Mouse (Mus musculus) forebrain, embryonic 10.5 days (tissue): Measurements from ENCODE around the gene Adam15. TPM values are rescaled to one million over a fixed set of nuclear protein-coding genes. Genes with fewer than 3 reads are reported as not detected.

Experiments
- DNase-seq: peaks from one replicate; pipeline ENCODE4 v3.0.0-alpha.2; 2017; ENCODE audit warnings: low spot score; ENCODE audit errors: extremely low spot score
- H3K27ac ChIP-seq: fragments of 300-500 bp; sonication (generic); 2 replicates; pipeline ENCODE4 v1.5.1; 2016; ENCODE audit warnings: mild to moderate bottlenecking
- H3K27me3 ChIP-seq: fragments of 300-500 bp; sonication (generic); 2 replicates; pipeline ENCODE4 v1.6.1; 2016; ENCODE audit warnings: mild to moderate bottlenecking; ENCODE audit not compliant: poor library complexity, severe bottlenecking
- H3K36me3 ChIP-seq: fragments of 300-500 bp; sonication (generic); replicated peaks from 2 replicates; pipeline ENCODE4 v1.6.1; 2016; ENCODE audit warnings: mild to moderate bottlenecking, moderate library complexity
- H3K4me1 ChIP-seq: fragments of 300-500 bp; sonication (generic); 2 replicates; pipeline ENCODE4 v1.6.1; 2016
- H3K4me3 ChIP-seq: fragments of 300-500 bp; sonication (generic); 2 replicates; pipeline ENCODE4 v1.5.1; 2016; ENCODE audit warnings: mild to moderate bottlenecking, moderate library complexity
- H3K9me3 ChIP-seq: fragments of 300-500 bp; sonication (generic); 2 replicates; pipeline ENCODE4 v1.6.1; 2016; ENCODE audit warnings: mild to moderate bottlenecking, moderate library complexity
- WGBS: fragments of 180-500 bp; shearing (Covaris S2); methylation state at CpG from one replicate; pipeline ENCODE4 v1.1.7; 2016; 5-methylcytosine and 5-hydroxymethylcytosine counted together
- polyA plus RNA-seq: library from polyadenylated mRNA; unstranded; fragments of >200 nt; fragmentation: Nextera tagmentation; extraction: Ambion mirVana; gene quantifications from 2 replicates; pipeline ENCODE4 v1.2.1, GENCODE M21; 2016

The Adam15 gene
- 32.1 and 39.5 TPM in 2 replicates for polyA plus RNA-seq

DNA sequence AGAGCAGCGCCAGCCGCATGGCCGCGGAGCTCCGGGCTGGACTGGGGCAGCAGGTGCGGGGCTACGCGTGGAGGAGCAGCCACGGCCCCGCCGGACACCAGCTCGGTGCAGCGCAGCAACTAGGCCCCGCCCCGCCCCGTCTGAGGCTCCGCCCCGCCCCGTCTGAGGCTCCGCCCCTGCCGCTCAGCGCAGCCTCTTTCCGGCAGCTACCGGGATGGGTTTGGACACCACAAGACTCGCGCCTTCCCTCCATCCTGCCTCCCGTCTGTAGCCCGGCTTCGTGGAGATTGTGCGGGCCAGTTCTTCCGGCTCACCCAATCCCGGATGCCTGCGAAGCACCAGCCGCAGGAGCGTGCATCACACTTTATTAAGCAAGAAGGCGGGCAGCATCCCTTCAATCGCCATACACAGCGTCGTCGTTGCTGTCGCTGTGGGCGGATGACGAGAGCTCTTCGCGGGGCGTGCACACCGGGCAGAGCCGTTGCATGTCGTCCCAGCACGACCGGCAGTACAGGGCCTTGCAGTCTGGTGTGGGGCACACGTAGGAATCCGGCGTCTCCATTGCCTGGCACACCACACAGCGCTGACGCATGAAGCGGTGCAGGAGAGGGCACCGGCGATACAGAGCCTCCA lies at the start of gene Adam15:
Gene Adam15, minus strand, starts transcription at position 128 of the 633 bp plus-strand sequence.
- Histone ChIP-seq H3K27me3 (peaks cover 77% of the 10 kb centered on the region), H3K9me3 (no peaks in the 10 kb centered on the region), H3K27ac (peak within 1 kb of the TSS; percentile 84), H3K36me3 (peaks cover 23% of the 10 kb centered on the region), H3K4me3 (peak within 1 kb of the TSS; percentile 78), H3K4me1 (peaks cover 50% of the 10 kb centered on the region)
- DNase-seq: peak; percentile 89
- 1% methylated on average over 59 of the region's 59 CpGs for WGBS

DNA sequence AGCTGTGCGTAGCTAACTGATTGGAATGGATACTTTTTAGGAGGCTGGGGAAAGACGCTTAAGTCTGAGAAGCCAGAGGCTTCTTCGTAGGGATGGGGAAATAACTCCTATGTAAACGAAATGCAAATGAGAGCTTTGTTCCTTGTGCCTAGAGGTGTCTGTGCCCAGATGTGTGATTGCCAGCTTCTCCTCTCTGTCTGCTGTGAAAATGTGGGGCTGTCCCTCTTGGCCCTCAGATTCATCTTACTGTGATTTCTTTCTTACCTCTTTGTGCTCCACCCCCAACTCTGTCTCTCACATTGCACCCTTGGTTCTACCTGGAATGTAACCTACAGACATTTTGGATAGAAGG lies 46.8 kb upstream of the Adam15 start:
- H3K9me3 ChIP-seq: no peaks in the 10 kb centered on the region
- WGBS: 3% methylated on average over 4 of the region's 4 CpGs
- H3K4me3 ChIP-seq: peak overlapping the region; percentile 75
- H3K4me1 ChIP-seq: peaks cover 54% of the 10 kb centered on the region
- no peak for DNase-seq
- peak overlapping the region; percentile 90 for H3K27ac ChIP-seq
- H3K36me3 ChIP-seq: peaks cover 14% of the 10 kb centered on the region
- peaks cover 23% of the 10 kb centered on the region for H3K27me3 ChIP-seq

DNA sequence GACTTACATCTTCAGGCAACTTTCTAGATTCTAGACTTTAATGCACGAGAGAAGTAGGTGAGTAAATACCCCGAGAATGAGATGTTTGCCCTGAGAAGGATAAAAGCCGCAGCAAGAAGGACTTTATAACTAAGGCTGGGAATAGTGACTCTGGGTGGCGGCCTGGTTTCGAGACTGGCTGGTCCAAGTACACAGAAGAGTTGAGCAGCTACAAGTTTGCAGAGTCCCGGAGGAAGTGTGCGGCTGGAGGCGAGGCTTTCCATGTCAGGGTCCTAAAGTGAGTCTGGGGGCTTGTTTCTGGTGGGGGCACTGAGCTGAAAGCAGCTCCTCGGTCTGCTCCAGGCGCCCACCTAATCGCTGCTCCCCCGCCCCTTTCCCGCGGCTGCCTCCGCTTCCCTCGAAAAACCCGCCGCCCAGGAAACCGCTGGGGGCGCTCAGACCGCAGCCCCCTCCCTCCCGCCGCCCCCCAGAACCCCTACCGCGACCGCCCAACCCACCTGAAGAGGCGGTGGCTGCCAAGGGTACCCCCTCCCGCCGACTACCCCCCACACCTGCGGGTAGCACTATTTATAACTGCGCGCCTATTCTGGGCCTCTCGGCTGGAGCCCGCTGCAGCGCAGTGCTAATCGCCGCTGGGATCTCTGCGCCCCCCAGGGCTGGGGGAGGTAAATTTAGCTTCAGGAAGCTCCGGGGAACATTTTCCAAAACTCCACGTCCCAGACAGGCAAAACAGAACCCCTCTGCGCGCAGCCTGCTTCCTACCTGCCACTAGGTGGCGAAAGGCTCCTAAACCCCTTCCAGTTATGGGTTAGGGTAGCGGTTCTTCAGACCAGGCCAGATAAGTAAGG lies 46.2 kb upstream of the Adam15 start:
- Histone ChIP-seq H3K27ac (peak overlapping the region; percentile 90), H3K36me3 (peaks cover 8% of the 10 kb centered on the region; the same call in 1 of the 2 replicates), H3K27me3 (peaks cover 29% of the 10 kb centered on the region), H3K9me3 (no peaks in the 10 kb centered on the region), H3K4me1 (peaks cover 60% of the 10 kb centered on the region), H3K4me3 (peak overlapping the region; percentile 75)
- under 1% methylated on average over 40 of the region's 44 CpGs for WGBS
- DNase-seq: peak; percentile 77

DNA sequence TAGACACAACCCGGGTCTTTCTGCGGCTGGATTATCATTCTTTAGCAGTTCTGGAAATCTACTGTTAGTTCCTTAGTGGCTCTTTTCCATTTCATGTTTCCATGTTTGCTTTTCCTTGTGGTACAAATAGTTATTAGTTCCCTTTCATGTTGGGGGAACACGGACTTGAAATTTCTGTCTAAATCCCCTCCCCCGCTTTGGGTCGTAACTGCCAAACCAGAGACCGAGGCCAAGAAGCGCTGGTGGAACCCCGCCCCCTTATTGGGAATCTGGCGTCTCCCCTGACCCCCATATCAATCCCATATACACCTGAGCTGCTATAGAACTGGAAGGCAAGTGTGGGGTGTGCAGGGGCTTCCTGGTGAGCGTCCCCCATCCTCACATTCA lies 45.6 kb upstream of the Adam15 start:
- Histone ChIP-seq H3K4me3 (peak overlapping the region; percentile 75), H3K4me1 (peaks cover 66% of the 10 kb centered on the region), H3K36me3 (0 out of 2 replicates have a peak, but pooled peaks cover 8% of the 10 kb centered on the region), H3K27ac (peak overlapping the region; percentile 90), H3K27me3 (peaks cover 35% of the 10 kb centered on the region), H3K9me3 (no peaks in the 10 kb centered on the region)
- DNase-seq: no peak
- under 1% methylated on average over 10 of the region's 10 CpGs for WGBS

DNA sequence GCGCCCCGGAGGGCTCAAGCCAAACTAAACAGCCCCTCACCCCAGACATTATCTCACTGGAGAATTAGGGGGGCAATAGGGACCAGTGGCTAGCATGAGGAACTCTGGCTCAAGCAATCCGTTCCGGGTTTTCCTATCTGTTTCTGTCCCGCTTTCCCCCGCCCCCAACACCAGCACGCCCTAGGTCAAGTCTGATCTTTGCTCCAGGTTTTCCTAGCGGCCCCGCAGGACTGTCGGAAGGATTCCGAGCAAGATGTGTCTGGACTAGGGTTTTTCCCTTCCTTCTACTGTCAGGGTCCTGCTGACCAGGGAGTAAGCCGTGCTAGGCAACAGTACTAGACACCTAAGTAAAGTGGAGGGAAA lies 45.1 kb upstream of the Adam15 start:
- H3K27me3 ChIP-seq: peaks cover 41% of the 10 kb centered on the region
- H3K4me1 ChIP-seq: peaks cover 71% of the 10 kb centered on the region
- WGBS: under 1% methylated on average over 12 of the region's 12 CpGs
- peak overlapping the region; percentile 75 for H3K4me3 ChIP-seq
- H3K9me3 ChIP-seq: no peaks in the 10 kb centered on the region
- H3K27ac ChIP-seq: peak overlapping the region; percentile 90
- 0 out of 2 replicates have a peak, but pooled peaks cover 2% of the 10 kb centered on the region for H3K36me3 ChIP-seq
- DNase-seq: peak; percentile 87

DNA sequence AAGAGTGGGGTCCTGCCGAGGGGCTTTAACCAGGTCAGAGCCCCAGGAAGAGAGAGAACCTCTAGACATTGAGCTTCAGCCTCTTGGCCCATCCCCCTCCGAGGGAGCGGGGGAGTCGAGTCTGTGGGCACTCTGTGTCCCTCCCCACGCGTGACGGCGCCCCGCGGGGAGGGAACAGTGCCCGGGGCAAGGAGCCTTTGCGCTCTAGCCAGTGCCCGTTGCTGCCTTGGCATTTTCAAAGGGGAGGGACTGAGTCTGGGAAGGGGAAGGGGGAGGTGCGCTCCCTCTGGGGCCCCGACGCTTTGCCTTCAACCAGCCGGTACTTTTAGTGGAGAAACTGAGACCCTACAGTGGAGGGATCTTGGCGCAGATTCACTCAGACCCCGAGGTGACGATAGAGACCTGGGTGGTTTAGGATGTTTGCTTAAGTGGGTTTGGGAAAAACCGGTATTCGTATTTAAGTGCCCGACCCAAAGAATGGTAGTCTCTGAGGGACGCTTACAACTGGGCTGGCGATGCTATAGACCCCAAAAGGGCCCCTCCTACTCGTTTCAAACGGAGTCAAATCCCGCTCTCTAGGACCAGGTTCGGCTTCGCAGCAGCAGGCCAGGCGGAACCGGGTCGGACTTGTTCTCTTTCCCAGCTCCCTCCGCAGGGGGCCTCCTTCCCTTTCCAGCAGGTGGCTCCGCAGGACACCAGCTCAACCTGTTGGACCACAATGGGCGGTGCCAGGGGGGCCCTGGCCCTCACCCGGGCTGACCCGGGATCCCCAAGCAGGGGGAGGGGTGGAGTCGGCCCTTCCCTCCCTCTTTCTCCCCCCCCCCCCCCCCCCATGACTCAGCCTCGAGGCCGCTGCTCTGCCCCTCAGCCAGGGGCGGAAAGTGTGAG lies 44.5 kb upstream of the Adam15 start, which contains the start of gene Zbtb7b:
Gene Zbtb7b, minus strand, starts transcription at position 771 of the 888 bp plus-strand sequence.
- Histone ChIP-seq H3K4me1 (peaks cover 75% of the 10 kb centered on the region), H3K36me3 (no peaks in the 10 kb centered on the region), H3K4me3 (peak within 1 kb of the TSS; percentile 75), H3K9me3 (no peaks in the 10 kb centered on the region), H3K27me3 (peaks cover 42% of the 10 kb centered on the region), H3K27ac (peak within 1 kb of the TSS; percentile 90)
- under 1% methylated on average over 42 of the region's 42 CpGs for WGBS
- no peak for DNase-seq

DNA sequence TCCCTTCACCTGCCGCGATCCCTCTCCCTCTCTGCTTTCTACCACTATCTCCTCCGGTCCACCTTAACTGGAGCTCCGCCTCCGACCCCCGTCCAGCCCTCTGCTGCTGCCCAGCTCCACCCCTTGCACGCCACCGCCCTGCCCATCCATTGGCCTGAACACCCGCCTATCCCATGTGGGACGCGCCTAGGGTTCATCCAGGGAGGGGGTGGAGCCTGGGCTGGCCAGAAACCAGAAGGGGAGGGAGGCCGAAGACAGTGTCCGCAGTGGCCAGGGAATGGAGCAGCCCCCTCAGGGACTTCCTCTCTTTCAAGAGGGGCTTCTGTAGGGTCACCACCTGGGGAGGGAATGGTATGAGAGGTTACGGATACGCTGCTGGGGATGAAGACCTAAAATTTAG lies 43.8 kb upstream of the Adam15 start:
- Histone ChIP-seq H3K9me3 (no peaks in the 10 kb centered on the region), H3K36me3 (no peaks in the 10 kb centered on the region), H3K4me1 (peaks cover 78% of the 10 kb centered on the region), H3K27me3 (peaks cover 42% of the 10 kb centered on the region), H3K27ac (peak overlapping the region; percentile 90), H3K4me3 (peak overlapping the region; percentile 75)
- under 1% methylated on average over 15 of the region's 15 CpGs for WGBS
- DNase-seq: peak; percentile 98

DNA sequence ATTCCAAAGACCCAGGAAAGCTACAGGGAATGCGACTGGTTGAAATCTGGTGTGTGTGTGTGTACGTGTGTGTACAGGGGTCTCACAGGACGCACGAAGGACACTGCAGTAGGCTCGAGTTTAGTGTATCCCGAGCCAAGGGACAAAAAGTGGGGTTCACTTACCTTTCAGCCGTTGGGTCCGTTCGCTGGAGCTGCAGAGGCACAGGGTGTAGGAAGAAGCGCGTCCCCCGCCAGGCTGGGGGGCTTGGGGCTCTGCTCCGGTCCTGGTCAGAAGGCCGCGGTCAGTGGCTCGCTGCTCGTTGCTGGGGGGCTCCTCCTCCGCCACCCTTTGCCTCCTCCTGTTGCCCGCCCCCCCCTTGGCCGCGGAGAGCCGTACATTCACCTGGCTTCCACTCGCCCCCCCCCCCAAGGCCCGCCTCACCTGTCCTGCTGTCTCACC lies 43.1 kb upstream of the Adam15 start:
- Histone ChIP-seq H3K4me3 (peak overlapping the region; percentile 75), H3K27ac (peak overlapping the region; percentile 90), H3K4me1 (peaks cover 85% of the 10 kb centered on the region), H3K9me3 (no peaks in the 10 kb centered on the region), H3K36me3 (no peaks in the 10 kb centered on the region), H3K27me3 (peaks cover 42% of the 10 kb centered on the region)
- WGBS: under 1% methylated on average over 23 of the region's 24 CpGs
- peak; percentile 31 for DNase-seq

DNA sequence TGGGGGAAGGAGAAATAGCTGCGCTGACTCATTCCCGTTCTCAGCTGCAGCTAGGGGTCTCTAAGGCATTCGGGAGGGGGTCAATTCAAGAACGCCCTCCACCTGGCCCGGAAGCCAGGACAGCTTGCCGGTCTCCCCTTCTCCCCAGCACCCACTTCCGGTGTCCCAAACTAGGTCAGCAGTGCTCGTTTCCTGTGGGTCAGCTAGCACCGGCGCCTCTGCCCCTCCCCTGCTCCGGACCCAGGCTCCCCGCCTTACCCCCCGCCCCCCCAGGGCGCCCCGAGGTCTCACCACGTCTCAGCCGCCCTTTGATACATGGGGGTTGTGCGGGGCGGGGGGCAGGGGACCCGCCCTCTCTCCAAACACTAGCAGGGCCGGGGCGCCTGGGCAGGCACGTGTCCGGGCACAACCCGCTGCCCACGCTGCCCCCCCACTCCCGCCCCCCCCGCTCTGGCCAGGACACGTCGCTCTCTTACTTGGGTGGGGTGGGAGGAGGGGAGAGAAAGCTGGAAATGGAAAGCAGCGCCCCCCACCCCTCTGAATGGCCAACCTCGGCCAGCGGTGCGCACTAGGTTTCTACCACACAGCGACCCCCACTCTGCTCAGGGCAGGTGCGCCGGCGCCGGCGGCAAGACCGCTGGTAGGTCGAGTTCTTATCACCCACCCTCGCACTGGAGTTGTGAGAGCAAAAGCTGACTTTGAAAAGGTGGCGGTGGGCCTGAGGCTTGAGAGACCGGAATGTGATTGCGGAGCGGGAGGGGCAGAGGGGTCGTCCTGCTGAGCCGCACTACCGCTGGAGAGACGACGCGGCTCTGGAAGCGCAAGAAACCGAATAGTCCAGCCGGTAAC lies 42.1 kb upstream of the Adam15 start:
- DNase-seq: peak; percentile 56
- under 1% methylated on average over 56 of the region's 56 CpGs for WGBS
- H3K4me1 ChIP-seq: peaks cover 93% of the 10 kb centered on the region
- no peaks in the 10 kb centered on the region for H3K36me3 ChIP-seq
- peaks cover 46% of the 10 kb centered on the region for H3K27me3 ChIP-seq
- H3K4me3 ChIP-seq: peak overlapping the region; percentile 75
- H3K9me3 ChIP-seq: no peaks in the 10 kb centered on the region
- H3K27ac ChIP-seq: peak overlapping the region; percentile 90

DNA sequence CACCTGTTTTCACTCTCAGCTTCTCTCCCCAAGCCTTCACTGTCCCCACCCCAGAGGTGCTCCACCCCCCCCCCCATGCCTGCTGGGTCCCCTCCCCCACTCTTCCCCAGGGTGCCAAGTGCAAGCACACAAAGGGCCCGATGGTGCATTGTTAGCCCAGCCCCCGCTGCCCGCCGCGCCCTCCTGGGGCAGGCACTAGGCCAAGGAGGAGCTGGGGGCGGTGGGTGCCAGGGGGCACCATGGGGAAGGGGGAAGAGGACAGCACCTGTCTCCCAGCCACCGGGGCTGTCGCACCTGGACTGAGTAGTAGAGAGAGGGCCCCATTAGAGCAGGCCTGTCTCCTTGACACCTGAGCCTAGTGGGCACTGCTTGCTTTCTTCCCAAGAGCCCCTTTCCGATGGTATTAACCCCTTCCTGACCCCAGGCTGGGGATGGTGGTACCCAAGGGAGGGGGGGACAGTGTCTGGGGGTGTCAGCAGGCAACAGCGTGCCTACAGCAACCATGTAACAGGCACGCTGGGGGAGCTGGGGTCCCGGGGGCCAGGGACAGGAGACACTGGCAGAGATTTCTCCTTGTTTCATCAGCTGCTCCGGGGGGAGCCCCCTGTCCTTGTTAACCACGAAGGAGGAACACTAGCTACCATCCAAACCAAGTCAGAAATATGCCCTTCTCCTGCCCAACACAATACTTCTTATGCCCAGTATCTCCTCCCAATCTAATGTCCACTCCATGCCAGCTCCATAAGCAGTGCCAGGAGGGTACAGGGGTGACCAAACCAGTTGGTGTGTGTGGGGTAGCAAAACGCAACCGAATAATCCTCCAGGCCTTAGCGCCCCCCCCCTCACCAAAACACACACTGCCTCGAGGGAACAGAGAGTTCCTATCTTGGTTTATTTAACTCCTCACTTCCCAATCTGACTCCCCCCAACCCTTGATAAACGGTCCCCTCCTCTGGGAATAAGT lies 41.2 kb upstream of the Adam15 start:
- Histone ChIP-seq H3K4me1 (peaks cover 93% of the 10 kb centered on the region), H3K27ac (peak overlapping the region; percentile 90), H3K27me3 (peaks cover 55% of the 10 kb centered on the region), H3K36me3 (no peaks in the 10 kb centered on the region), H3K4me3 (peak overlapping the region; percentile 75), H3K9me3 (no peaks in the 10 kb centered on the region)
- no peak for DNase-seq
- WGBS: 13% methylated on average over 19 of the region's 19 CpGs

DNA sequence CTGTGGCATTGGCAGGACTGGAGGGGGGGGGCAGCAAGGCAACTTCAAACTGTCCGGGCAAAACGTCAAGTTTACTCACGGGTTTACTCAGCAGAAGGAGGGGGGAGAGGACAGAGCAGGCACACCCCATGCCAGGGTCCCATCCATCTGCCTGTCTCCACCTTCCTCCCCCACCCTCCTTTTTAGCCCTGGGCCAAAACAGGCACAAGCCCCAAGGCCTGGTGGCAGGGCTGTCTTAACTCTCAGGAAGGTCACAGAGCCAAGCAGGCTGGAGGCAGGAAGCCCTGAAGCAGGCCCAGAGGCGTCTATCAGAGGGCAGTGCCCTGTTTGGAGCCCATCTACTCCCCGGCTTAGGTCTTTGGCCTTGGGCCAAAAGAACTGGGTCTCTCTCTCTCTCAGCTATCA lies 40.3 kb upstream of the Adam15 start:
- Histone ChIP-seq H3K4me3 (peak overlapping the region; percentile 75; the same call in 1 of the 2 replicates), H3K4me1 (peaks cover 93% of the 10 kb centered on the region), H3K27me3 (peaks cover 55% of the 10 kb centered on the region), H3K27ac (peak overlapping the region; percentile 90; the same call in 1 of the 2 replicates), H3K36me3 (no peaks in the 10 kb centered on the region), H3K9me3 (no peaks in the 10 kb centered on the region)
- no peak for DNase-seq
- 59% methylated on average over 5 of the region's 5 CpGs for WGBS
